Mouse (Mus musculus) hindbrain, embryonic 13.5 days (tissue): ENCODE measurements at regions not wholly inside any gene's neighbourhood (a gene's known extent, or its start where the extent isn't known, plus 50 kb on each side); places are given as distances from the start of the nearest gene placed in this dataset.

ENCODE experiments used
- ATAC-seq: fragments of 200-750 bp; cut with Nextera tagmentation; 2 replicates; pipeline ENCODE4 v1.8.0; 2017; ENCODE audit warnings: moderate TSS enrichment; ENCODE audit not compliant: low FRiP score
- H3K27ac ChIP-seq: fragments of 300-500 bp; sonication (generic); 2 replicates; pipeline ENCODE4 v1.5.1; 2015; ENCODE audit warnings: inconsistent platforms, mild to moderate bottlenecking, moderate library complexity
- H3K27me3 ChIP-seq: fragments of 300-500 bp; sonication (generic); 2 replicates; pipeline ENCODE4 v1.6.1; 2015; ENCODE audit warnings: mild to moderate bottlenecking, inconsistent platforms
- H3K36me3 ChIP-seq: fragments of 300-500 bp; sonication (generic); 2 replicates; pipeline ENCODE4 v1.6.1; 2015; ENCODE audit warnings: mild to moderate bottlenecking, inconsistent platforms
- H3K4me1 ChIP-seq: fragments of 300-500 bp; sonication (generic); replicated peaks from 2 replicates; pipeline ENCODE4 v1.6.1; 2015; ENCODE audit warnings: inconsistent platforms
- H3K4me2 ChIP-seq: fragments of 300-500 bp; sonication (generic); 2 replicates; pipeline ENCODE4 v1.6.1; 2015; ENCODE audit warnings: inconsistent platforms, mild to moderate bottlenecking, moderate library complexity
- H3K4me3 ChIP-seq: fragments of 300-500 bp; sonication (generic); 2 replicates; pipeline ENCODE4 v1.5.1; 2015; ENCODE audit warnings: mild to moderate bottlenecking, inconsistent platforms
- H3K9ac ChIP-seq: fragments of 300-500 bp; sonication (generic); 2 replicates; pipeline ENCODE4 v1.6.1; 2015; ENCODE audit warnings: mild to moderate bottlenecking, inconsistent platforms
- H3K9me3 ChIP-seq: fragments of 300-500 bp; sonication (generic); 2 replicates; pipeline ENCODE4 v1.6.1; 2016; ENCODE audit warnings: inconsistent platforms
- WGBS: fragments of 180-500 bp; shearing (Covaris S2); methylation state at CpG from one replicate; pipeline ENCODE4 v1.1.7; 2015; 5-methylcytosine and 5-hydroxymethylcytosine counted together

DNA sequence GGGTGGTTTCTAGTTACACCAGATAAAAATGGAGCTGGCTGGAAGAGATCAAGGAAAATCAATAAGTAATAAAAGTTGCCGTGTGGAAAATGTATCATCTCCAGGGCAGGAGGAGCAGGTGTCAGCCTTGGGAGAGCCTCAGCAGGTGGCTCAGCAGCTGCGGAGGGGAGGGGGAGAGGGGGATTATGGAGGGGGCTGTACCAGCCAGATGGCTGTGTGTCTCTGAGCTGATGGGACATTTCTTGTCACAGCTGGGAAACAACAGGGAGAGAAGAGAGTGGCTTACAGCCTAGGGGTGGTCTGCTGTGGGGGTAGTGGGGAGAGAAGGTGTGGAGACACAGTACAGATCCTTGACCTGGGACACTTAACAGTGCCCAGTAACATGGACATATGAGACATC, 116.5 kb downstream of the Matn1 start:
- WGBS: 5% methylated on average over 2 of the region's 2 CpGs
- no peaks in the 10 kb centered on the region for H3K36me3 ChIP-seq
- no peak overlapping the region for H3K4me2 ChIP-seq
- no peak overlapping the region for H3K4me3 ChIP-seq
- peaks cover 24% of the 10 kb centered on the region; the same call in 1 of the 2 replicates for H3K27me3 ChIP-seq
- peak; percentile 28; the same call in 1 of the 2 replicates for ATAC-seq
- peaks cover 26% of the 10 kb centered on the region for H3K4me1 ChIP-seq
- no peak overlapping the region for H3K9ac ChIP-seq
- no peak overlapping the region for H3K27ac ChIP-seq
- H3K9me3 ChIP-seq: no peaks in the 10 kb centered on the region

DNA sequence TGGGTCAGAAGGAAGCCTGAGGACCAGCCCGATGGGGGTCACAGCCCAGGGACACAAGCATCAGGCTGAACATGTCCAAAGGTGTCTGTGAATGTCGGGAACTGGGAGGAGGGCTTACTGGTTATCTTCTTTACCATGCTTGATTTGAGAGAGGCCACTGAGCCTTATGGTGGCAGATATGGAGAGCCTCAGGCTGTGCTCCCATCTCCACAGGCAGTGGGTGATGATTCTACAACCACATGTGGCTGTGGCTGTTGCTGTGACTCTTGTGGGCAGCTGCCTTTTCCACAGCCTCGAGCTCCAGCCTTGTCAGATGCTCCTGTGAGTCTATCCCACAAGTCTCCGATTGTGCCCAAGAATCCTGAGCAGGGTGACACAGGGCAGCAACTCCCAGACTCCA, 118.4 kb downstream of the Matn1 start:
- peaks cover 24% of the 10 kb centered on the region; the same call in 1 of the 2 replicates for H3K27me3 ChIP-seq
- H3K36me3 ChIP-seq: no peaks in the 10 kb centered on the region
- no peak overlapping the region for H3K4me2 ChIP-seq
- WGBS: 76% methylated on average over 4 of the region's 4 CpGs
- H3K27ac ChIP-seq: no peak overlapping the region
- peaks cover 44% of the 10 kb centered on the region for H3K4me1 ChIP-seq
- H3K9ac ChIP-seq: peak overlapping the region; percentile 6; the same call in 1 of the 2 replicates
- H3K4me3 ChIP-seq: no peak overlapping the region
- no peaks in the 10 kb centered on the region for H3K9me3 ChIP-seq
- ATAC-seq: no peak

DNA sequence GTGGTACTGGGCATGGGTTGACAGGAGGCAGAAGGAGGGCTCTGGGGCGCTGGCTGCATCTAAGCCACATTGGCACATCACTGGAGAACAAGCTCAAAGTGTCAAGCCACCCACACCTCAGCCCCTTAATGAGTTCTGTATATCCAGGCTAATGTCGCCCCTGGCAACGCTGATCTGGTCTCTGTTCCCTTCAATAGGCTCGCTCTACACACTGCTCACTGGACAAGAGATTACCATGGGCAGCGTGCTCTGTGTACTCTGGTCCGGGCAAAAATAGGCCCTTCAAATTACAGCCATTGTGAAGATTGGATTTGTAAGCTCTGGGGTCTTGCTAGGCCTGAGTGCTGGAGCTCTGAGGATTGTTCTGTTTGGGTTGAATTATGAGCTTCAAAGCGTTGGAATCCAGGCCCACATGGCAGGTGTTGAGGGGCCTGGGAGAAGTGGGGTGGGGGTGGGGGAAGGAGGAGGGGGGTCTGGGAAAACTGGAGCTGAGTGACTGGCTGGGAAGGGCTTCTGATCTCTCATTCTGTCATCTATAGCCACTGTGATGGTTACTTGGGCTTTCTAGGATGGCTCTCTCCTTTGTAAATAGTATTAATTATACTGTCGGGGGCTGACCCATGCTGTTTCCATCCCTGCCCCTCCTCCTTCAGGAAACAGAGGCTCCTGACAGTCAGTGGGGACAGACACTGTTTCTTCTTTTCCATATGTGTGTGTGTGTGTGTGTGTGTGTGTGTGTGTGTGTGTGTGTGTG, 122.2 kb downstream of the Matn1 start:
- no peak overlapping the region for H3K9ac ChIP-seq
- peak; percentile 49; the same call in 1 of the 2 replicates for ATAC-seq
- H3K36me3 ChIP-seq: no peaks in the 10 kb centered on the region
- H3K27ac ChIP-seq: peak overlapping the region; percentile 48; the same call in 1 of the 2 replicates
- H3K27me3 ChIP-seq: peaks cover 30% of the 10 kb centered on the region
- peaks cover 32% of the 10 kb centered on the region for H3K4me1 ChIP-seq
- no peak overlapping the region for H3K4me3 ChIP-seq
- H3K4me2 ChIP-seq: no peak overlapping the region
- no peaks in the 10 kb centered on the region for H3K9me3 ChIP-seq
- 31% methylated on average over 8 of the region's 8 CpGs for WGBS

DNA sequence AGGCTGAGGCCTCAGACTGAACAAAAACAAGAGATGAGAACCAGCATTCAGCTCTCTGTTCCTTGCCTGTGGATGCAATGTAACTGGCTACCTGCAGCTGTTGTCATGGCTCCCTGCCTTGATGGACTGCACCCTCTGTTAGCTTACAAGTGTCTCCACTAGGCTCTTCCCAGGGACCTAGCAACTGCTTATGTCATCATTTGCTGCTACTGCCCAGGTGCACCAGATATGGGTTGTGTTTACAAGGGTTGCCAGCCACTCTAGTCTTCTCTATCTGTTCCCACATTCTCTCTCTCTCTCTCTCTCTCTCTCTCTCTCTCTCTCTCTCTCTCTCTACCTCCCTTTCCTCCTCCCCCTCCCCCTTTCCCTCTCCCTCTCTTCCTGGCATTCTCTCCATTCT, 126.4 kb downstream of the Matn1 start:
- Histone ChIP-seq H3K4me1 (peaks cover 22% of the 10 kb centered on the region), H3K27ac (no peak overlapping the region), H3K9ac (no peak overlapping the region), H3K4me2 (no peak overlapping the region), H3K9me3 (no peaks in the 10 kb centered on the region), H3K4me3 (no peak overlapping the region), H3K36me3 (no peaks in the 10 kb centered on the region), H3K27me3 (peaks cover 6% of the 10 kb centered on the region; the same call in 1 of the 2 replicates)
- ATAC-seq: no peak

DNA sequence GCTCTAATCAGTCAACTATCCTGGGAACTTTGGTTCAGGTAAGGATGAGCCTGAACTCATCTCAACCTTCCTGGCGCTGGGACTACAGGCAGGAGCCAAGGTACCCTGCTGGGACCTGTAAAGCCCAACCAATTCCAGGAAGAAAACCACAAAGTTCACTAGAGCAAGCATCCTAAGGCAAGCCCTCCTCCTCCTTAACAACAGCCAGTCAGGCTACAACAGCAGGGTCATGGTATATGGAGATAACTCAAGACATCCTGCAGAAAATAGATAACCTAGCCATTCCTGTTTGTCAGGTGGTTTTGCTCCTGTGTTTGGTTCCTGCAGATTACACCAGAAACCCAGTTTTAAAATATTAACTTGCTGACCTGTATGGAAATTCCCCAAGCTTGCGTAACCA, 128.4 kb downstream of the Matn1 start:
- Histone ChIP-seq H3K4me1 (peaks cover 2% of the 10 kb centered on the region; the same call in 1 of the 2 replicates), H3K4me2 (no peak overlapping the region), H3K4me3 (no peak overlapping the region), H3K9me3 (0 out of 2 replicates have a peak, but pooled peaks cover 4% of the 10 kb centered on the region), H3K27ac (no peak overlapping the region), H3K9ac (no peak overlapping the region), H3K27me3 (peaks cover 8% of the 10 kb centered on the region; the same call in 1 of the 2 replicates), H3K36me3 (no peaks in the 10 kb centered on the region)
- WGBS: 89% methylated on average over 2 of the region's 2 CpGs
- ATAC-seq: no peak

DNA sequence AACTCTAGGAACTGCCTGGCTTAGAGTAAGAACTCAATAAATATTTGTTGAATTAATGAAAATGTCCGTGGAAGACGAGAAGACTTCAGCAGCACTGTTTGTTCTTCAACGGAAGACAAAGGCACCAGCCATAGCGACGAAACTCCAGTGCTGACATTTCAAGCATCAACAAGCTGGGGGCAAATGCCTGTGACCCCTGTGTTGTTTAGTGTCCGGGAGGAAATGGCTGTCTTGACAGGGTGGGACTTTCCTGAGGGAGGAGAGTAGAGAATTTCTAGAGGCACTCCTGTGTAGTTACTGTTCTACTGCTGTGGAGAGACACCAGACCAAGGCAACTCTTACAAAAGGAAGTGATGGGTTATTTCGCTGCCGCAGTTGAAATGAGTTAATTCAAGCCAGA, 129.2 kb downstream of the Matn1 start:
- H3K27me3 ChIP-seq: 0 out of 2 replicates have a peak, but pooled peaks cover 2% of the 10 kb centered on the region
- H3K27ac ChIP-seq: no peak overlapping the region
- 0 out of 2 replicates have a peak, but pooled peaks cover 4% of the 10 kb centered on the region for H3K9me3 ChIP-seq
- WGBS: 45% methylated on average over 8 of the region's 8 CpGs
- no peaks in the 10 kb centered on the region for H3K4me1 ChIP-seq
- H3K9ac ChIP-seq: no peak overlapping the region
- no peak overlapping the region for H3K4me2 ChIP-seq
- H3K4me3 ChIP-seq: no peak overlapping the region
- H3K36me3 ChIP-seq: no peaks in the 10 kb centered on the region
- ATAC-seq: no peak

DNA sequence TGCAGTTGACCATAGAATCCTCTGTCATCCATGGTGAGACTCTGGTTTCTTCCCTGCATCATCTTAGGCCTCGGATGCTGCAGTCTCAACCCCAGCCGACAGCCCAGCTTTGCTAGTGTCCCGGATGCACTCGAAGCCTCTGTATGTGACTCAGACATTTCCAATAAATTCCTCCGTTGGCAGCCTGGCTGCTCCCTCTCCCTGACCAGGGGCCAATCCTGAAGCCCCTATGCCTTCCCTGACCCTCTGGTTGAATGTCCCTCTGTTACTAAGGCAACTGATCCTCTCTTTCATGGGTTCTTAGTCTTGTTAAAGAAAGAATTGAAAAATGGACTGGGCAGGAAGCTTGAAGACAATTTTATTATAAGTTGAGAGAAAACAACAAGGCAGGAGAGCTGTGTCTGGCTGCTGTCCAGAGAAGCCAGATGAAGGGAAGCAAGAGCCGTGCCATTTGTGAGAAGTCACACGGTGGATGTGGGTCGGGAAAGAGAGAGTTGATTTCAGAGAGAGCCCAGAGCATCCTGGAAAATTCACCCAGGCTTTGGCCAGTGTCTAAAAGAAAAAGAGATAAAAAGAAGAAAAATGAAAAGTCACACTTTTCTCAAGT, 131.2 kb downstream of the Matn1 start:
- ATAC-seq: no peak
- peaks cover 10% of the 10 kb centered on the region; the same call in 1 of the 2 replicates for H3K27me3 ChIP-seq
- H3K9ac ChIP-seq: no peak overlapping the region
- no peak overlapping the region for H3K27ac ChIP-seq
- no peaks in the 10 kb centered on the region for H3K36me3 ChIP-seq
- peaks cover 9% of the 10 kb centered on the region for H3K4me1 ChIP-seq
- no peak overlapping the region for H3K4me2 ChIP-seq
- H3K9me3 ChIP-seq: 0 out of 2 replicates have a peak, but pooled peaks cover 4% of the 10 kb centered on the region
- 41% methylated on average over 8 of the region's 8 CpGs for WGBS
- H3K4me3 ChIP-seq: no peak overlapping the region

DNA sequence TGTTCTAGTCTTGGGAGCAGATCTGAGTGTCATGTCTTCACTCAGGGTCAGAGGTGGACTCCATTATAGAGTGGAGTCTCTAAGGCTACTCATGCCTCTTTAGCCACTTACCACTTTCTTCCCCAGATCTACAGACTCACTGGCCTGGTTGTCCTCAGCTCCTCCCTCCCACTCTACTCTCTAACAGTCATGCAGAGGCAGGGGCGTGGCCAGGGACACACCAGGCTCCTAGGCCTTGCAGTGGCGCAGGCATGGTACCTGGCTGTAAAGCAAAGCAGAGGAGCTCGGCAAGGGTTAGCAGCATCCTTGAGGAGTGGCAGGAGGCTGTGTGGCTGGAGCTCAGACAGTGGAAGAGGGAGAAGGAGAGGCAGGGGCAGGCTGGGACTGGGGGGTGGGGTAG, 132.4 kb downstream of the Matn1 start:
- 56% methylated on average over 3 of the region's 3 CpGs for WGBS
- Histone ChIP-seq H3K4me1 (peaks cover 13% of the 10 kb centered on the region), H3K36me3 (no peaks in the 10 kb centered on the region), H3K9me3 (0 out of 2 replicates have a peak, but pooled peaks cover 4% of the 10 kb centered on the region), H3K4me2 (no peak overlapping the region), H3K27ac (no peak overlapping the region), H3K4me3 (no peak overlapping the region), H3K27me3 (peaks cover 13% of the 10 kb centered on the region; the same call in 1 of the 2 replicates), H3K9ac (no peak overlapping the region)
- no peak for ATAC-seq

DNA sequence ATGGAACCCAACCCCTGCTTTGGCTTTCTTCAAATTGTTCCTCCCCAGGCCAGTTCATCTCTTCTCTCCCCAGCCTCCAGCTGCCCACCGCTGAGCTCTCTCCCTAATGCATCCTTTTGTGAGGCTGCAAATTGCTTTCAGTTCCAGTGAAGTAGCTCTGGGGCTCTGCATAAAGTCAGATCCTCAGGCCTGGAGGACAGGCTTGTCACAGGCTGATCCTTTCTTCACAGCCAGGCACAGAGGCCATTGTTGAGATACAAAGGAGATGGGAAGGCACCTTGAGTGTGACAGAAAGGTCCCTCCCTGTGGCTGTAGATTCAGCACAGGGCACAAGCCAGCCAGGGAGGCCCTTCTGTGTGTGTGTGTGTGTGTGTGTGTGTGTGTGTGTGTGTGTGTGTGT, 135.9 kb downstream of the Matn1 start:
- Histone ChIP-seq H3K4me2 (no peak overlapping the region), H3K4me3 (no peak overlapping the region), H3K9me3 (0 out of 2 replicates have a peak, but pooled peaks cover 4% of the 10 kb centered on the region), H3K9ac (peak overlapping the region; percentile 49; the same call in 1 of the 2 replicates), H3K4me1 (peaks cover 13% of the 10 kb centered on the region), H3K27ac (peak overlapping the region; percentile 64), H3K27me3 (peaks cover 16% of the 10 kb centered on the region; the same call in 1 of the 2 replicates), H3K36me3 (no peaks in the 10 kb centered on the region)
- WGBS: 13% methylated on average over 1 of the region's 1 CpGs
- ATAC-seq: no peak

DNA sequence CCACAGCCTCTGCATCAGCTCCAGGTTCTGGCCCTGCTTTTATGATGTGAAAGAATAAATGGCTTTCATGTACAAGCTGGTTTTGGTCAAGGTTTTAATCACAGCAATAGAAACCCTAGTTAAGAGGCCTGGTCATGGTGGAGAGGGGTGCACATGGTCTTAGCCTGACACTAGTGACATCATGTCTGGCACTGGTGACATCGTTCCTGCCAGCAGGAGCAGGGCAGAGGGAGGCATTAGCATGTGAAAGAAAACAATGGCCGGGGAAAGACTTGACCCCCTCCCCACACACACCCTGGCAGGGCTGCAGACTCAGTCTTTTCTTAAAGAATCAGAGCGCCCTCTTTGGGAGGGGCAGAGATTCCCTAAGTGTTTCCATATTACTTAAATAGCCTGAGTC, 139.2 kb downstream of the Matn1 start:
- Histone ChIP-seq H3K4me1 (peaks cover 13% of the 10 kb centered on the region), H3K9me3 (no peaks in the 10 kb centered on the region), H3K4me2 (no peak overlapping the region), H3K27ac (no peak overlapping the region), H3K4me3 (no peak overlapping the region), H3K36me3 (no peaks in the 10 kb centered on the region), H3K9ac (no peak overlapping the region), H3K27me3 (peaks cover 14% of the 10 kb centered on the region; the same call in 1 of the 2 replicates)
- WGBS: 50% methylated on average over 3 of the region's 3 CpGs
- ATAC-seq: no peak

DNA sequence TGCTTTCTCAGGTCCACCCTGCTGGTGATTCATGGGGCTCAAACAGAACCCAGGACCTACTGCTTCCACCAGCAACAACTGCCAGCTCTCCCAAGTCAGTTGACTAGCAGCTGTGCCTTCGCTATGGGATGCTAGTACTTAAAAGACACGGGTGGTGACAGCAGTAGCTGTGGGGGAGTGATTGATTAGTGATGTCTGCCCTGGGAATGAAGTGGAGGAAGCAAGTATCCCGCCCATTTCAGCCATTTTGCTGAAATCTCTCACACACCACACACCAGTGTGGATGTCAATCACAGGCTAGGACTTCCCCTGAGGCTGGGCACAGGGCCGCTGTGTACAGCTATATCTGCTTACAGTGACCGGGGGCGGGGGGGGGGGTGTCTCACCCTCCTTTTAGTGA, 153.2 kb downstream of the Matn1 start:
- ATAC-seq: no peak
- Histone ChIP-seq H3K27me3 (peaks cover 16% of the 10 kb centered on the region), H3K27ac (no peak overlapping the region), H3K9me3 (no peaks in the 10 kb centered on the region), H3K4me1 (peaks cover 8% of the 10 kb centered on the region; the same call in 1 of the 2 replicates), H3K4me2 (no peak overlapping the region), H3K9ac (no peak overlapping the region), H3K4me3 (no peak overlapping the region), H3K36me3 (no peaks in the 10 kb centered on the region)
- WGBS: 28% methylated on average over 6 of the region's 6 CpGs

DNA sequence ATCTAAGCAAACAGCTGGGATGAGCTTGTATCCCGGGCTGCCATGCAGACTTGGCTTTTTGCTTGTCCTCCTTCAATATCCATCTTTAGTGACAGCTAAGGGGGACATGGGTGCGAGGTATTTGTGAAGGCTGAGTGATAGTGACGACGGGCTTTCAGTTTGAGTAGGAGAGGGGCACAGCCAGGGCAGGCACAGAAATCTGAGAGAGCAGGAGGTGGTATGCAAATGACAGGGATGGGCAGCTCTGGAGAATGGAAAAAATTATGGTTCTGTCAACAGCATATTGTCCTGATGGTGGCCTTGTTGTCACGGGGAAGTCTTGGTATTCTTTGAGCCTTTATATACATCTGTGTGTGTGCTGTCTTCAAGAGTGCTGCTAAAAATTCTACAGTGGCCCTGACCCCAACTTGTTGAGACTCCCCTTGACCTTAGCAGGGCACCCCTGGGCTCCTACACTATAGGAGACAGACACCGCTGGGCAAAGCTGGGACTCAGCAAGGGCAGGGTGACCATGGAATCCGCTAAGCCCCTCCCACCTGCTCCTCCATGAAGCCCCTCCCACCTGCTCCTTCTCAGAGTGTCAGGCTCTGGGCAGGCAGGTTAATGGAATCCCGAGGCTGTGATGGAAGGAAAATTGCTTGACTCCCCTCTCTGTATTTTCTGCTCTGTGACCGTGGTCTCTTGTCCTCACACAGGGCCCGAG, 156.1 kb downstream of the Matn1 start:
- H3K27ac ChIP-seq: no peak overlapping the region
- peaks cover 8% of the 10 kb centered on the region; the same call in 1 of the 2 replicates for H3K4me1 ChIP-seq
- H3K4me3 ChIP-seq: no peak overlapping the region
- H3K4me2 ChIP-seq: 0 out of 2 replicates have a peak overlapping the region, but pooled peaks have one; percentile 15
- ATAC-seq: no peak
- 33% methylated on average over 10 of the region's 10 CpGs for WGBS
- H3K9me3 ChIP-seq: no peaks in the 10 kb centered on the region
- no peak overlapping the region for H3K9ac ChIP-seq
- no peaks in the 10 kb centered on the region for H3K36me3 ChIP-seq
- peaks cover 30% of the 10 kb centered on the region for H3K27me3 ChIP-seq
